Mouse (Mus musculus): ENCODE measurements around the gene Wwc2. TPM values are rescaled to one million over a fixed set of nuclear protein-coding genes. Genes with fewer than 3 reads are reported as not detected.

The Wwc2 gene
- polyA plus RNA-seq, 1 experiment from 2014 or later: 18.3 TPM

DNA sequence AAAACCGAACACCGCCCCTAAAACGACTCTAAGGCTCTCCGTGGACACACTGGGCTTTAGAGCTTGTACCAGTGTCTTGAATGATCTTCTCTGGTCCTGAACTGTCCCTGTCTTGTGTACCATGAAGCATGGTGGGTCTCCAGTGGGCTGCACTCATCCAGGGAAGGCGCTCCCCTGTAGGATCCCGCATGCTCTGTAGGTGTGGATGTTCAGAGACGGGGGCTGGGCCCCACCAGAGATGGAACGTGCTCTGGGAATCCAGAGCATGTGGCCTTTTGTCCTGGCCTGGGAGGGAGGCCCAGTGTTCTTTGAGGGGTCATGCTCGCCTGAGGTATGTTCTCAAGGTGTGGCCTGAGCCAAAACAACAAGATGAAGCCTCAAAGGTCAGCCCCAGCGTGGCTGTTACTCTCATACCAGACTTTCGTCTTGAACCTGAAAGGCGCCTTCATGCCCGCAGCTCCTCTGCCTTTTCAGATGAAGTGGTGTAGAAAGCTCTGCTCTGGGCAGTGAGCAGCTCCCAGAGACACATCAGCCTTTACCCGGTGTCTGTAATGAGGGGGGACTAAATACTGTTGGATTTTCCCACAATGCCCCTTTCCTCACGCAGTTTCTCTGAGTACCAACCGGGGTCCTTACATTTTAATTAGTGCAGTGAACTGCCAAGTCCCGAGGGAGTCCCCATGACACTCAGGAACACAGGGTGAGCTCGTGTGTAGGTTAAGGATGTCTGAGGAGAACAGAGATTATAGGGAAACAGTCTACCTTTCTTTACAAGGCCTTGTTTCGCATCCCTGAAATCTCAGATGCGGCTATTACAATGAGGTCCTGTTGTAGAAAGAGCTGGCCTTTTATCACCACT lies 169.6 kb downstream of the Wwc2 start:
- Histone ChIP-seq H3K27ac (no peak overlapping the region), H3K9me3 (replicated peaks; ENCODE audit: low read length) (no peaks in the 10 kb centered on the region), H3K4me3 (replicated peaks; ENCODE audit: low read depth, low read length) (no peak overlapping the region), H3K4me2 (ENCODE audit: low read length) (no peak overlapping the region), H3K27me3 (ENCODE audit: insufficient read depth, low read length) (no peaks in the 10 kb centered on the region), H3K36me3 (ENCODE audit: insufficient read depth, low read length) (no peaks in the 10 kb centered on the region), H3K9ac (ENCODE audit: low read depth, low read length) (no peak overlapping the region), H3K4me1 (replicated peaks; ENCODE audit: insufficient read depth, low read length) (no peaks in the 10 kb centered on the region)
- no peak for TF ChIP-seq CTCF (IDR thresholded peaks at IDR 0.05; ENCODE audit: low read depth)
- 78% methylated on average over 20 of the region's 20 CpGs for WGBS
- no peak for DNase-seq (ENCODE audit: low spot score)
- ATAC-seq (replicated peaks; ENCODE audit: low FRiP score, low read depth): 0 out of 2 replicates have a peak, but pooled peaks have one; percentile 29

DNA sequence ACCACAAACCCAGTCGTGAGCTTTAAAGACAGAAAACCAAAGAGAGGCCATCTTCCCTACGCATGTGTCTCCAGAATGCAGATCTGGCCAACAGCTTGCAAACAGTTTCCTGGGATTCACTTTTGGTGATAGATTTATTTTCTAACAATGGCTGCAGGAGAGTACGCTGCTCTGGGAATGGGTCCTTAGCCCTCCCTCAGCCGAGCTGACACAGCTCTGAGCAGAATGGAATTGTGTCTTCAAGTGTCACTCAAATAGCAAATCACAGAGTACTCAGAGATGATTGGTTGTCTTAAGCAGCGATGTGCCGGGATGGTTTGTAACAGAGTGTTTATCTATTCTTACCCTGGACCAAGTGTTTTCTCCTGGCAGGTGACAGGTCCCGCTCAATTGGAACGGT lies 171.7 kb downstream of the Wwc2 start:
- Histone ChIP-seq H3K27ac (no peak overlapping the region), H3K36me3 (ENCODE audit: insufficient read depth, low read length) (no peaks in the 10 kb centered on the region), H3K4me2 (ENCODE audit: low read length) (no peak overlapping the region), H3K9ac (ENCODE audit: low read depth, low read length) (no peak overlapping the region), H3K4me3 (replicated peaks; ENCODE audit: low read depth, low read length) (no peak overlapping the region), H3K27me3 (ENCODE audit: insufficient read depth, low read length) (no peaks in the 10 kb centered on the region), H3K4me1 (replicated peaks; ENCODE audit: insufficient read depth, low read length) (no peaks in the 10 kb centered on the region), H3K9me3 (replicated peaks; ENCODE audit: low read length) (no peaks in the 10 kb centered on the region)
- ATAC-seq (replicated peaks; ENCODE audit: low FRiP score, low read depth): no peak
- no peak for TF ChIP-seq CTCF (IDR thresholded peaks at IDR 0.05; ENCODE audit: low read depth)
- 91% methylated on average over 8 of the region's 8 CpGs for WGBS
- DNase-seq (ENCODE audit: low spot score): no peak

DNA sequence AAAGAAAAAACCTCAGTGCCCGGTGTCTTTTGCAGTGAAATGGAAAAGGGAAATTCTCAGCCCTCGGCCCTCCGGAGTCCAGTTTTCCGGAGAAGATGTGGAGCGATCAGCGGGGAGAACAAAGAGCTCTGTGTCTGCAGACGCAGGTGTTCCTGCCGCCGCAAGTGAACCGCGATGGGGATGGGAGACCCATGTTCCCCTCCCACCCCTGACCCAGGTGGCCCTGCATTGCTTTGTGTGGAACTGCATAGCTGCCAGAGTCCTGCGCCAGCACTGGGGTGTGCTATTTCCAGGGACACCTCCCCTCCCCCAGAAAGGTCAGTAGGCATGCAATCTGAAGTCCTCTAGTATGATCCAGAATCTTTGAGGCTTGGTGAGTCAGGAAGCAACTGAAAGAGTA lies 179.5 kb downstream of the Wwc2 start:
- no peak; the same call in 1 of the 2 replicates for ATAC-seq (replicated peaks; ENCODE audit: low FRiP score, low read depth)
- no peak for DNase-seq (ENCODE audit: low spot score)
- Histone ChIP-seq H3K9ac (ENCODE audit: low read depth, low read length) (no peak overlapping the region), H3K27ac (no peak overlapping the region; the same call in 1 of the 2 replicates), H3K4me3 (replicated peaks; ENCODE audit: low read depth, low read length) (no peak overlapping the region), H3K4me2 (ENCODE audit: low read length) (no peak overlapping the region), H3K9me3 (replicated peaks; ENCODE audit: low read length) (no peaks in the 10 kb centered on the region), H3K27me3 (ENCODE audit: insufficient read depth, low read length) (no peaks in the 10 kb centered on the region), H3K36me3 (ENCODE audit: insufficient read depth, low read length) (no peaks in the 10 kb centered on the region), H3K4me1 (replicated peaks; ENCODE audit: insufficient read depth, low read length) (0 out of 2 replicates have a peak, but pooled peaks cover 5% of the 10 kb centered on the region)
- 65% methylated on average over 12 of the region's 12 CpGs for WGBS
- TF ChIP-seq CTCF (IDR thresholded peaks at IDR 0.05; ENCODE audit: low read depth): no peak

DNA sequence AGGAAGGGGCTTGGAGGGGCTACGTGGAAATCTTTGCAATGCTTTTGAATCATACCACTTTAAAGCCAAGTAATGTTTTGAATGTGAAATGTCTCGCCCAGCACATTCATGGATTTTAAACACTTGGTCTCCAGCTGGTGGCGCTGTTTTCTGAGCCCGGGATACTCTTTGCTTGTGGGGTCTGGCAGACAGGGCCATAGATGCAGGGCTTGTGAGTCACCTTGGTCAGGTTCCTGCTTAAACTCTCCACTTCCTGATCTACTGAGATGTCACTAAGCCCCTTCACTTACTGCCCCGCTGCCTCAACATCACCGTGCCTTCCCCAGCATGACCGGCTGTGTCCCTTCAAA lies 180.1 kb downstream of the Wwc2 start:
- Histone ChIP-seq H3K9ac (ENCODE audit: low read depth, low read length) (no peak overlapping the region), H3K4me1 (replicated peaks; ENCODE audit: insufficient read depth, low read length) (0 out of 2 replicates have a peak, but pooled peaks cover 5% of the 10 kb centered on the region), H3K9me3 (replicated peaks; ENCODE audit: low read length) (no peaks in the 10 kb centered on the region), H3K4me3 (replicated peaks; ENCODE audit: low read depth, low read length) (no peak overlapping the region), H3K27ac (no peak overlapping the region), H3K4me2 (ENCODE audit: low read length) (no peak overlapping the region), H3K27me3 (ENCODE audit: insufficient read depth, low read length) (no peaks in the 10 kb centered on the region), H3K36me3 (ENCODE audit: insufficient read depth, low read length) (no peaks in the 10 kb centered on the region)
- ATAC-seq (replicated peaks; ENCODE audit: low FRiP score, low read depth) (no peak), DNase-seq (ENCODE audit: low spot score) (no peak)
- TF ChIP-seq CTCF (IDR thresholded peaks at IDR 0.05; ENCODE audit: low read depth): peak; percentile 42
- WGBS: 77% methylated on average over 7 of the region's 7 CpGs

DNA sequence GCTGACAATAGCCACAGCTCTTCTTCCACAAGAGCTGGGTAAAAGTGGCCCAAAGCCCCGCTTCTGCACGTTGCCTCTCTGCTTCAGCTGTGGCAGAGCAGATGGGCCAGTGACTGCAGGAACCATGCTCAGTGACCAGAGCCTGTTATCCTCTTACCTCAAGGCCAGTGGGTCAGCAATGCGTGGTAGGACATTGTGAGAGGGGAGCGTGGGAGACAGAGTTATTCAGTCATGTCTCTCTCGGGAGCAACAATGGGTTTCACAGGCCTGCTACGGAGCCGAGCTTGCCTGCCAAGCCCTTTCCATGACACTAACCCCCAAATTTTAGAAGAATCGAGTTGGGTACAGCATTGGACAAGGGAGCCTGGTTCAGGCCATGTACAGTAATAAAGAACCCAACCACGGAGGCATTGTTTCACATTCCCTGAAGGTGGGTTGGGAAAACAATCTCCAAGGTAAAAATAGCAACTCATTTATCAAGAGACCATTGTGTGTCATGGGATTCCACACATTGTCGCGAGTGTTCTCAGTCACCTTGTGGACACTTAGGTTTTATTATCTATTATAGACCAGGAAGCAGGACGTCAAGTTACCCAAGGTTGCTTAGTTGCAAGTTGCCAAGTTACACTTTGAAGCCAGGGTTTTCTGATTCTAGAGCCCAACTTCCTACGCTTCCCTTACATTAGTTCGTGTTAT lies 180.6 kb downstream of the Wwc2 start:
- Histone ChIP-seq H3K27me3 (ENCODE audit: insufficient read depth, low read length) (no peaks in the 10 kb centered on the region), H3K4me1 (replicated peaks; ENCODE audit: insufficient read depth, low read length) (0 out of 2 replicates have a peak, but pooled peaks cover 5% of the 10 kb centered on the region), H3K4me2 (ENCODE audit: low read length) (no peak overlapping the region), H3K27ac (0 out of 2 replicates have a peak overlapping the region, but pooled peaks have one; percentile 25), H3K36me3 (ENCODE audit: insufficient read depth, low read length) (no peaks in the 10 kb centered on the region), H3K9me3 (replicated peaks; ENCODE audit: low read length) (no peaks in the 10 kb centered on the region), H3K4me3 (replicated peaks; ENCODE audit: low read depth, low read length) (no peak overlapping the region), H3K9ac (ENCODE audit: low read depth, low read length) (no peak overlapping the region)
- 0 out of 2 replicates have a peak, but pooled peaks have one; percentile 45 for ATAC-seq (replicated peaks; ENCODE audit: low FRiP score, low read depth)
- no peak for TF ChIP-seq CTCF (IDR thresholded peaks at IDR 0.05; ENCODE audit: low read depth)
- WGBS: 48% methylated on average over 14 of the region's 14 CpGs
- DNase-seq (ENCODE audit: low spot score): peak; percentile 72

DNA sequence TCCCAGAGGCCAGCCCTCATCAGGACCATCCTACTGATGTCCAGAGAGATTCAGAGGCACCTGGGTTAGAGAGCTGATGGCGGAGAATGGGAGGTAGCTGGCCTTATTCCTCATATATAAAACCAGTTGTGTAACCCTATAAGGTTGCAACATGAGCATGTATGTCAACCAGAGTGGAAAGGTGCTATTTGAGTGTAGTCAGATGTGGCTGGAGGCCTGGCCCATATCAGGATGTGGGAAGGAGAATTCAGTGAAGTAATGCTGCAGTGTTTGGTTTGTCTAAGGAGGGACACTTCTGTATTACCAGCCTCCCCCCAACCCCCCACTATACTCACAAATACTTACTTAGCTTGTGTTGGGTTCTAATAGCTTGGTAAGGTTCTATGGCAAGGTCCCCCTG lies 186.5 kb downstream of the Wwc2 start:
- no peak overlapping the region for H3K27ac ChIP-seq

More for the DNA sequence above, 186.5 kb downstream of the Wwc2 start:
- no peaks in the 10 kb centered on the region for H3K27me3 ChIP-seq (ENCODE audit: insufficient read depth, low read length)
- 83% methylated on average over 1 of the region's 1 CpGs for WGBS
- no peaks in the 10 kb centered on the region for H3K9me3 ChIP-seq (replicated peaks; ENCODE audit: low read length)
- no peaks in the 10 kb centered on the region for H3K36me3 ChIP-seq (ENCODE audit: insufficient read depth, low read length)
- H3K9ac ChIP-seq (ENCODE audit: low read depth, low read length): no peak overlapping the region
- H3K4me1 ChIP-seq (replicated peaks; ENCODE audit: insufficient read depth, low read length): 0 out of 2 replicates have a peak, but pooled peaks cover 5% of the 10 kb centered on the region
- DNase-seq (ENCODE audit: low spot score): no peak
- ATAC-seq (replicated peaks; ENCODE audit: low FRiP score, low read depth): no peak
- H3K4me2 ChIP-seq (ENCODE audit: low read length): no peak overlapping the region
- TF ChIP-seq CTCF (IDR thresholded peaks at IDR 0.05; ENCODE audit: low read depth): no peak
- no peak overlapping the region for H3K4me3 ChIP-seq (replicated peaks; ENCODE audit: low read depth, low read length)
